Mouse (Mus musculus) heart, postnatal 10 days (tissue): ENCODE measurements around the gene Metap2. TPM values are rescaled to one million over a fixed set of nuclear protein-coding genes. Genes with fewer than 3 reads are reported as not detected.

ENCODE experiments used
- DNase-seq, 2 experiments: peaks; one replicate each; pipeline ENCODE4 v3.0.0; 2021
- intact Hi-C: fragments of 180-260 bp; cut with DNase I; formaldehyde crosslinking; loops from one replicate; pipeline ENCODE4 v1.15.1; 2025
- total RNA-seq, 2 experiments: library from RNA; stranded (reverse); gene quantifications; 2 replicates each; pipeline ENCODE4 v1.2.3; 2021

The Metap2 gene
- total RNA-seq: 100 to 1,000 TPM; 150 to 156 TPM

DNA sequence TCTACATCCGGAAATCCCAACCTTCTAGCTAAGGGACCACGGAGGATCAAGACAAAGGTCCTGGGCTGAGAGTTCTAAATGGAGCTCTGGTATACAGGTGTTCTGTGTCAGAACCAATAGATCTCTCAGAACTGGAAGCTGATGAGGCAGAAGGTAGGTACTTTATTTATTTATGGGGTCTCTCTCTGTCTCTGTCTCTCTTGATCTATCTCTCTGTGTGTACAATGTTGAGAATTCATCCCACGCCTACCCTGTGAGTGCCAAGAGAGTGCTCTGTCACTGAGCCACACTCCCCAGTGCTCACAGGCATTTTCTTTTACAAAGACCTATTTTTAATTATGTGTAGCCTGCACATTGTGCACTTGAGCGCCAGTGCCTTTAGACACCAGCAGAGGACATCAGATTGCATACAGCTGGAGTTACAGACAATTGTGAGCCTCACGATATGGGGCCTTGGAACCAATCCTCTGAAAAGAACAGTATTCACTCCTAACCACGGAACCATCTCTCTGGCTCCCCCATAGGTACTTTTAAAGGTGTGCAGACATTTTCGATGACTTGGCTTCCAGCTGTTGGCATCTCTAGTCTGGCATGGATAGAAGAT is at the start of gene Metap2:
Gene Metap2 (minus strand): TSS at position 51 of the 604 bp plus-strand sequence.
- intact Hi-C loops: no loop called here
- DNase-seq: no peak

DNA sequence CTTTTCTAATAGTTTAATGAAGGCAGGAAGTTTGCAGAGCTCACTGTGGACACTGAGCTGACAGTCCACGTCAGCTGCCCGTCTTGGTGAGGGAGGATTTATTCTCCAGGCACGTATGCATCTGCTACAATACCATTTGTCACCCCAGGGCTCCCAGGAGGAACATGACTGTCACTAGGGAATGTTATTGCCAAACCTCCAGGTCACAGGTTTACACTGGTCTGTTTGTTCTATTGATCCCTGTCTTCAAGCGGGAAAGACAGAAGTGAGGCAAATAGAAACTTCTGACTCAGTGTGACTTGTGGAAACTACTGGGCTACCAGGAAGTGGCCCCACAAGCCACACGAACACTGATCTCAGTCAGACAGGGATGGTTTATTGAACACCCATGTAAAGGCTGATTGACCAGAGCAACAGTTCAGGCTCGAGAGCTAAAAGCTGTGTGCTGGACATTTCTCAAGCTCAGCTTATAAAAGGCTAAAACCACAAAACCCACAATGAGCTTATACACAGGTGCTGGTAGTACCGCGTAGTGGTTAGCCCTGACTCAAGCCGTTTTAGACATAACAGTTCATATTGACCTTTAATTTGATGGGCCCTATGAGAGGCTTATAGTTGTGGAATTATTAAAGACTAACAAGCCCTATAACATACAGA is 49.1 kb upstream of the Metap2 start:
- no peak for DNase-seq
- intact Hi-C loops: loop anchor here (2.0 to 10.0 kb wide), 3 partner anchors 86 to 659 kb away; no protein-coding TSS in a partner anchor

DNA sequence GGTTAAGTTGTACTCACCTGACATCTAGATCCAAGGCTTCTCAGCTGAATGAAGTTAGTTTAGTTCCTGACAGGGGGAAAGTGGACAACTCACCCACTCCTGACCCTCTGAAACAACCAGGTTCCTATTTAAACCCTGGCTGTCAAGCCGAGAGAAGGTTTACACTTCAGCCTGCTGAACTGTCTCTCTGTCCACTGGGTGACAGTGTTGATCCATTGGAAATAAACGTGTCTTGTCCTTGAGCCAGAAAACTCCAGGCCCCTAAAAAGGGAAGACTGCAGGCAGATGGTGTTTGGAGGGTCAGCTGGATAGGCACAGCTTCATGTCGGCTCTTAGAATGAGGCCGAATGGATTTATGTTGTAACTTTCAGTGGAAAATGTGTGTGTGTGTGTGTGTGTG is 48.5 kb upstream of the Metap2 start:
- intact Hi-C loops: loop anchor here (2.0 to 10.0 kb wide), 3 partner anchors 87 to 659 kb away; no protein-coding TSS in a partner anchor

DNA sequence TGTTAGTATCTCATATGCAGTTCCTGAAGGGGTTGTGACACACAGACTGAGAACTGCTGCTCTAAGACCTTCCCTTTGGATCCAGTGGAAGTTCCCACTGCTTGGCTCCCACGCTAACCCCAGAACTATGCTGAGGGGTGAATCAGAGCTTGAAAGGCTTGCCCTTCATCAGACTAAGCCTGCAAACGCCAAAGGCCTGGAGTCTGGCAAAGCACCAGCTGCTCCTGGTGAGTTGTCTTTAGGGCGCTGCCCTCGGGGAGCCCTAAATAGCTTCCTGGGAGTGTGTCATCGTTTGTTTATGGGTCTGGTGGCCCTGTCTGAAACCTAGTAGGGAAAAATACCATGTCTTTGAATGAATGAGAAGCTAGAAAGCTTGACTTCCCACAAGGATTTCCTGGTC is 47.3 kb upstream of the Metap2 start:
- intact Hi-C loops: loop anchor here (2.0 to 10.0 kb wide), 2 partner anchors 173 to 661 kb away; no protein-coding TSS in a partner anchor
- DNase-seq: peak; percentile 40 to 45

More for the DNA sequence above, 48.5 kb upstream of the Metap2 start:
- peak; percentile 56 to 72 for DNase-seq

DNA sequence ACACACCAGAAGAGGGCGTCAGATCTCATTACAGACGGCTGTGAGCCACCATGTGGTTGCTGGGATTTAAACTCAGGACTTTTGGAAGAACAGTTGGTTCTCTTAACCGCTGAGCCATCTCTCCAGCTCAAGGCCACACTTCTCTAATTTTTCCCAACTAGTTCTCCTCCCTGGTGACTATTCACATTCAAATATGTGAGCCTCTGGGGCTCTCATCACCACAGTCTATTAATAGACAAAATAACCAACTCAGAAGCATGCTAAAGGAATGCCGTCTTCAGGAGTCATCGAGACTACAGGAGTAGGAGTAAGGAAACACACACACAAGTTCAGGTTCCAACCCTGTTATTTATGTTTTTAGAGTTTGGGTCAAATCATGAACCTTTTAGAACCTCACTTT is 43.4 kb upstream of the Metap2 start:
- no peak for DNase-seq
- intact Hi-C loops: loop anchor here (10.0 kb wide), 1 partner anchor 665 kb away; no protein-coding TSS in a partner anchor

DNA sequence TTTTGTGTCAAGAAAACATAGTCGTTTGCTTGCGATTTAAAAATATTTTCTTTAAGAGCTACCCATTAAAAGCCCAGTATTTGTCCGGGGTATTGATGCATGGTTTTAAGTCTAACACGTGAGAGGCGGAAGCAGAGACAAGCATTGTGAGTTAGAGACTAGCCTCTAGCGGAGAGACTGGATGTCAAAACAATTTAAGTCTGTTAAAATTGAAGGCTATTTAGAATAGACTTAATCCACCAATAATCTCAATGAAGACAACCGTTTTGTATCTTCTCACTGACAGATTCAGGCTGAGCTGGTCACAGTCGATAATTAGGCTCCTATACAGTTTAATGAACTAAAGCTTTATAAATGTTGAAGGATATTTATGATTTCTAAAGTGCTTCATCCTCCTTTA is 42.8 kb upstream of the Metap2 start:
- no peak for DNase-seq
- intact Hi-C loops: loop anchor here (10.0 kb wide), 1 partner anchor 665 kb away; no protein-coding TSS in a partner anchor

DNA sequence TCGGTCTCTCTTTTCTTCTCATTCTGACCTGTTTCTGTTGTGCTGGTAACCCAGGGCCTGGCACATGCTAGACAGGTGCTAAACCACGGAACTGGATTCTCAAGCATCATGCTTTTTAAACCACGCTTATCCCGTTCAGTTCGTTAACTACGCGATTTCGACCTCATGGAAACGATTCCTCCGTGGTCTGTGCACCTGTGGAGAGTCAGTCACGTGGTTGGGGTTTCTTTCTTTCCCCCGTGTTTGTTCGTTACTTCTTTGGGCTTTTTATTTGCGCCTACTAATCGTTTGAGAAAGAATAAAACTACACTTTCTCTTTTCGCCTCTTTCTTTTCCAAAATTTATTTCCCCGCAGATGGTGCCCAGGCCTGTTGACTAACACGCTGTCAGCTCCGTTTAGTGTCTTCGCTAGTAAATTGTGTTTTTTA is 42.0 kb upstream of the Metap2 start:
- DNase-seq: no peak
- intact Hi-C loops: no loop called here

DNA sequence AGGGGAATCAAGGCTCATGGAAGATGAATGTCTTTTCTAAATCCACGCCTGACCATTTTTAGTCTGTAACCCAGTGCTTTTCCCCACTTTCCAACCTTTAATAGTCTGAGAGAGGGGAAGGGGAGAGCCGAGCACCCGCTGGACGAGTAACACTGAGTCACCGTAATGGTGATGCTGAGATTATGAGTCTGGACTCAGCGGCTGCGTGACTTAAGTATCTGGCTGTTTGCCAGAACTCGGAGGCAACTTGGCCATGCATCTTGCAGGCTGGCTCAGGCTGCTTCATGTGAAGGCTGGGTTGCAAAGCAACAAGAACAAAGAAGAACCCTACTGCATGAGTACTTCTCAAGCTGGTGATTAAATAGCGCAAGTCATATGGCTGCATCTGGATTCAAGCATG is 37.1 kb upstream of the Metap2 start:
- DNase-seq: peak; percentile 38 to 54
- intact Hi-C loops: no loop called here

DNA sequence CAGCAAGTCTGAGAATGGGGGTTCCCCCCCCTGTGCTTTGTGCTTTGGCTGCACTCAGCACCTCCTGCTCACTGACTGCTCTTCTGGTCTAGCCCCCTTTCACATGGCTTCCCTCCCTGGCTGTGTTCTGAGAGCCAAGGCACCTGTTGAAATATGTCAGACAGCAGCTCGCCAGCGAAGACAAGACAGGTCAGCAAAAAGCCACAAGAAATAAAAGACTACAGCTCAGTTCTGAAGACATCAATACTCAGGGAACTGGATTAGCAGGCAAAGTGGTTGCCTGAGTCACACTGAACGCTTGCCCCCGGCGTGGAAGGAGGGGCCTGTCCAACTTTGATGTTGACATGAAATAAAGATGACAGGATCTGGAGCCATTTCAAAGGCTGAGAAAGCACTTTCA is 36.0 kb upstream of the Metap2 start:
- intact Hi-C loops: no loop called here
- DNase-seq: no peak

DNA sequence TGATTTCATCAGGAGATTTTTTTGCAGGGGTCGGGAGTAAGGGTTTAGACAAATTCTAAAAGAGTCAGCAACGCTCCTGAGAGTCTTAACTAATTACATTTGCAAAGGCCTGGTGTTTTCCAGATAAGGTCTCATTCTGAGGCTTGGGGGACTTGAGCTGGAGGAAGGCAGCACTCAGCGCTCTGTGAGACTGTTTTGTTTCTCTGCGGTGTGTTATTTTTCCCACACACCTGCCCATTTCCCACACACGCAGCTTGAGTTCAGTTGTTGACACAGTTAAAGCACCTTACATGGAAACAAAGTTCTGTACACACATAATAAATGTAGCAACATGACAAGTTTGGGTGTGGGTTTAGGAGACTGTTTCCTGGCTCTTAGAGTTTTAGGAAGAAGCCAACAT is 35.1 kb upstream of the Metap2 start:
- no peak for DNase-seq
- intact Hi-C loops: no loop called here

DNA sequence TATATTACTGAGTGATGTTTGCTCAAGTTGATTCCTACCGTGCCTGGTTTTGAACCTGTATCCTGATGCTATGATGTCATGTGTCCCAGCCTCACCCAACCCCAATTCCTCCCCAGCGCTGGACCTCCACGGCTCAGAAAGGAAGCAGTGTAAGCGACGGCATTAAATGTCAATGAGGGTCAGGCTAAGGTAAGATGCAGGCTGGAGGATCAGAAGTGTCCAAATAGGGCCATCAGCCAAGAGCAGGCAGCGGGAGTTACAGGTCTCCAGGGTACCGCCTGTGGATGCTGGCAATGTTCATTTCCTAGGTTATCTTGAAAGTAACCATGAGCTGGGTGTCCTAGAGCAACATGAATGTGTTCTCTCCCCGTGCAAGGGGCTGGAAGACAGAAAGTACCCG is 34.5 kb upstream of the Metap2 start:
- DNase-seq: no peak
- intact Hi-C loops: no loop called here

DNA sequence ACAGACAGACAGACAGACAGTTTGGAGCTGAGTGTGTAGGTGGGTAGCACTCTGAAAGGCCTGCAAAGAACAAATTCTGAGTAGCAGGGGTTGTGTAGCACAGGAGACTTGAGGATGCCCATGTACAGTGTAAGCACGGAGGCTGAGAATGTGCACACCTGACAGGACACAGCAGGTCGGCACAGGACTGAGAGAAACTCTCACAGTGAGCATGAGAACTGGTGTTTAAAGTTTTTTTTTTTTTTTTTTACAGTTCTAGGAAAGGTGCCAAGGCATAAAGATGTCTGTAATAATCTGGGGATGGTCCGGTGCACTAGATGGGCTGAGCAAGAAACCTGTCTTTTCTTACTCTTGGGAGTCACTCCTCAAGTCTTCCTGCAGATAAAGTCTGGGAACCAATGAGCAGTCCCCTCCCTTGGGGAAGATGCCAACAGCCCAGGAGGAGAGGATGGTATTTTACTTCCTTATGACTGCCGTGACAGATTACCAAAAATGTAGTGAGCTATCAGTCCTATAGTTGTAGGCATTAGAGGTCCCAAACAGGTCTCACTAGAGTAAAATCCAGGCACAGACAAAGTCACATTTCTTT is 33.4 kb upstream of the Metap2 start:
- DNase-seq: no peak
- intact Hi-C loops: no loop called here

DNA sequence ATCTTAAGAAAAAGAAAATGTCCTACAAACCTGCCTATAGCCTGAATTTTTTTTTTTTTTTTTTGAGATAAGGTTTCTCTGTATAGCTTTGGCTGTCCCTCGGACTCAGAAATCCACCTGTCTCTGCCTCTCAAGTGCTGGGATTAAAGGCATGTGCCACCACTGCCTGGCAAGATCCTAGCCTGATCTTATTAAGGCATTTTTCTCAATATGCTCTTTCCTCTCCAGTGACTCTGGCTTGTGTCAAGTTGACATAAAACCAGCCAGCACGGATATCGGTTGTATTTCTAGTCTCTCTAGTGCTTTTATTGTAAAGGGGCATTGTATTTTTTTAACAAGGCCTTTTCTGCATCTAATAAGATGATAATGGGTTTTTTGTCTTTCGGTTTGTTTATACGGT is 27.8 kb upstream of the Metap2 start:
- DNase-seq: no peak
- intact Hi-C loops: no loop called here

DNA sequence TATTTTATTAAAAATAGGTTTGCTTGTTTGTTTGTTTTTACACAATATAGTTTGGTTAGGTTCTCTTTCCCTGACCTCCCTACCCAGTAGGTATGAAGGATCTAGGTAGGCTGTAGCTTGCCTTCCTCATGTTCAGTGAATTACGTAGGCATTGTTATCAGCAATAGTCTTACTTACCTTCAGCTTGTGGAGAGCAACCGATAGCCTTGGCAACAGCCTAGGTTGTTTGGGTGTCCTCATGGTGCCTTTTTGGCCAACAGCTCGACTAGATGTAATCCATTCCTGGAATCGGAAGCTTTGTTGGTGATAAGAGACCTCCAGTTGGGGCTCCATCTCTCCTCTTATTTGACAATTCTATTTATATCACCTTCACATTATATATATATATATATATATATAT is 24.3 kb upstream of the Metap2 start:
- no peak for DNase-seq
- intact Hi-C loops: no loop called here

DNA sequence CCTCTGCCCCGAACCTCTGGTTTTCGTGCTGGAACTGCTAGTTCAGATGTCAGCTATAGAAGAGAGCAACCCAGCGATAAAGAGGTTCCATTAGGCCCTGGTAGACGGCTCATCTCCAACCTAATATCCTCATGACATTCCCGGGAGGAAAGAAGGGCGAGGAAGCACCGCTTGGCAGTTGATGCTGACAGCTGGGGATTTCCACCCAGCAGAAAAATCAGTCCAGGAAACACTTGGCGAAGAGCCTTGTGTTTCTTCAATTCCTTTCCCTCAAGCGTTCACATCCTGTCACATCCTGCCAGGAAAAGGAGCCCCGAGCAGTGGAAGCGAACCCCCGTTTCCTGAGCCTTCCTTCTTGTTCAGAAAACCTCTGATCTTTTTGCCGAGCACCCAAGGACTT is 22.3 kb upstream of the Metap2 start:
- peak; percentile 62 to 74 for DNase-seq
- intact Hi-C loops: loop anchor here (2.0 kb wide), 1 partner anchor 30 kb away; no protein-coding TSS in a partner anchor

DNA sequence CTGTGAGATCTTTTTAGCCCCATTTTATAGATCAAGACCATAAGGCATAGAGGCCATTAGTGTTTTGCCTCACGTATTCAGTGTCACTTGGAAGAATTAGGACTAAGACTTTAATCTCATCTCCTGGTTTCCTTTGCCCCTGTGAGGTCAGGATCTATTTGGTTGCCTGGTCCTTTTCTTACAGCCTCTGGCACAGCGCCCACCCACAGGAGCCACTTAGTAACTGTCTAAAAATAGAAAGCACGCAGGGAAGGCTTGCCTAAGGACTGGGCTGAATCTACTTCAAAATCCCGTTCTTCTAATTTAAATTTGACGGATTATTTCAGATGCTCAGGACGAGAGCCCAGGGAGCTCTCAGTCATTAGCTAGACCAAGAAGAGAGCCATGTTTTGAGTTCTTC is 21.8 kb upstream of the Metap2 start:
- intact Hi-C loops: loop anchor here (2.0 kb wide), 1 partner anchor 30 kb away; no protein-coding TSS in a partner anchor
- DNase-seq: peak; percentile 75 to 76

DNA sequence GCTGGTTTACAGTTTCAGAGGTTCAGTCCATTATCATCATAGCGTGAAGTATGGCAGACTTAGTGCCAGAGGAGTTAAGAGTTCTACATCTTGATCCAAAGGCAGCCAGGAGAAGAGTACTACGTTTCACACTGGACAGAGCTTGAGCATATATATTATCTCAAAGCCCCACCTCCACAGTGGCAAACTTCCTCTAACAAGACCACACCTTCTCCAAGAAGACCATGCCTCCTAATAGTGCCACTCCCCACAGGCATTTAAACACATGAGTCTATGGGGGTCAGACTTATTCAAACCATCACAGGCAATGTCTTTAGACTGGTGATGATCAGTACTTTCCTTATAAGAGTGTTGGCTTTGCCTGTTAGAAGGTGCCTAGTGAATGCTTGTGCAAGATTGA is 21.2 kb upstream of the Metap2 start:
- intact Hi-C loops: loop anchor here (2.0 kb wide), 1 partner anchor 29 kb away; no protein-coding TSS in a partner anchor
- DNase-seq: no peak

DNA sequence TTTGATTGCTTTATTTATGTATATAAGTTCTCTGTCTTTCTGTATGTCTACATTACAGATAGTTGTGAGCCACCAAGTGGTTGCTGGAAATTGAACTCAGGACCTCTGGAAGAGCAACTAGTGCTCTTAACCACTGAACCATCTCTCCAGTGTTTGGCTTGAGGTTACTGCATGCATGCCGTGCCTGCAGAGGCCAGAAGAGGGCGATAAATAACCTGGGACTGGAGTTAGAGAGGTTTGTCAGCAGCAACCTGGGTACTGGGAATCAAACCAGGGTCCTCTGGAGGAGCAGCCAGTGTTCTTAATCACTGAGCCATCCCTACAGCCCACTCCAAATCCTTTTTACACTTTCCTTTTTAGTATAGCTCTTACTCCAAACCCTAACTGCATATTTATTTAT is 19.9 kb upstream of the Metap2 start:
- no peak for DNase-seq
- intact Hi-C loops: no loop called here

DNA sequence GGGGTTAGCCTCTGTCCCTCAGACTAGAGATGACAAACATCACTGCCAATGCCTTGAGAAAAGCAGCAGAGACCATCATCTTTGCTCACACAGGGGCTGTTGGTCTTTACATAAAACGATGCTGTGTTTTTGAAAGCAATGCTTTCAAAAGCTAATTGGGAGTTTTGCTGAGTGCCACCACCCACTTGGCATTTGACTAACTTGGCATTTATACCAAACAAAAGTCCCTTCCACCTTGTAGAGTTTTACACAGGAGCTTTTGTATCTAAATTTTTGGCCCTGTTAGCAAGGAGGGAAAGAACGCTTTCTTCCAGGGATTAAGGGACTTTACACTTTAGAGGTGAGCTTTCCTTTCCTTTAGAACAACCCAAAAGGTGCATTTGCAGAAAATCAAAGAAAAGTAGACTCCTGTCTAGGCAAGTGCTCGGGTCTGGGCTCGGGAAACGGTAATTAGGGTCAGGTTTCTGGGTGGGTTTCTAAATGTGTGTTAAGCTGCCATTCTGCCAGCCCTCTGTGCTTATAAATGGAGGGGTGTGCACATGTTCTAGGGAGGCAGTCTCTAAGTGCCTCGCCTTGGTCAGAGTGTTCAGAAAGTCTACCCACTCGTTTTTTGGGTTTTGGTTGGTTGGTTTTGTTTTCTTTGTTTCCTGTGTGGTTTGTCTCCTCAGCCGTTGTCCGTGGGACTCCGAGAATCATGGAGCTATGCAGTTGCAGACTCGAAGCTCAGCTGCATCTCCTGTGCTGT is 18.8 kb upstream of the Metap2 start:
- intact Hi-C loops: no loop called here
- DNase-seq: no peak

DNA sequence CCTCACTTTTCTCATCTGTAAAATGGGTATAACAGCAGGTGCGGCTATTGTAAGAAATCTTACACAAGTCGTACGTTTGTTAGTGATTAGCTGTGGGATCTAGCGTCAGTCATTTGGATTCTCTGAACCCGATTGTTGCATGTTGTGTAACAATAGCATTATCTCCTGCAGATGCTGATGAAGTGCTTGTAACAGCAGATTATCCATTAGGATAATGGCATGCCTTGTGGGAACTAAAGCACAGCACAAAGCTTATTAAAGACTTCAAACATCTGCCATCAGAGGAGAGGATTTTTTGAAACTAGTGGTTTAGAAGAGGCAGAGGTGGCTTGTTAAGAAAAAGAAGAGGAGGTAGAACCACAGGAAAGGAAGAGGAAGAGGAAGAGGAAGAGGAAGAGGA is 16.6 kb upstream of the Metap2 start:
- intact Hi-C loops: no loop called here

DNA sequence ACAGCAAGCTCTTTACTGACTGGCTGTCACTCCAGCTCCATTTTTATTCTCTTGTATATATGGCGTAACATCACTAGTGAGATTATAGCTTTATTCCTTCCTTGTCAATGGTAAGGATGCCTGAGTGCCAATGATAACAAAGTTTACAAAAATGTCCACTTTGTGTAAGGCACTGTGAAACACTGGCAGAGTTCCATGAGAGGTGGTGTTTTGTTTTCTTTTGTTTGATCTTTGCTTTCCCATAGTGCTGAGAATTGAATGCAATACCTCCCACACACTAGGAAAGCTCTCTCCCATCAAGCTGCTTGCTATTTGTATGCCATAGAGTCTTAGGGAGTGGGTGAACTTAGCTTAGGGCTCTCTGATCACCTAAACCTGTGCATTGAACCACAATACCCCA is 16.0 kb upstream of the Metap2 start:
- no peak for DNase-seq
- intact Hi-C loops: no loop called here

More for the DNA sequence above, 16.6 kb upstream of the Metap2 start:
- no peak for DNase-seq
